ENCODE assay signal across 9 mouse cellular contexts in genomic region chr17:36161129-36162051, GRCm38 (mm10). TPM values are rescaled to one million over a fixed set of nuclear protein-coding genes. Genes with fewer than 3 reads are reported as not detected.
DNase-seq lines count a peak whose midpoint lies in the region; ATAC-seq and TF ChIP-seq lines count a peak whose summit lies in the region.
"Had no signal": no experiment of that assay in that cellular context is flagged by ENCODE, and none has a peak within 500 bp of the region (broad histone marks: within the 10 kb centered on the region; RNA-seq: fewer than 3 reads in every experiment).

No protein-coding gene starts in this region.

- peaks cover 58% of the 10 kb centered on the region for H3K27me3 ChIP-seq in heart, embryonic 11.5 days (ENCODE audit: control insufficient read depth, insufficient read depth, low read length)
- peaks cover 9% of the 10 kb centered on the region for H3K27me3 ChIP-seq in E14TG2a.4 (ENCODE audit: insufficient read depth, low read length)
- peaks cover 65% of the 10 kb centered on the region for H3K27me3 ChIP-seq in hindbrain, embryonic 16.5 days (replicated peaks; ENCODE audit: control insufficient read depth, insufficient read depth, low read length)
- peaks cover 62% of the 10 kb centered on the region for H3K27me3 ChIP-seq in midbrain, embryonic 11.5 days (ENCODE audit: control insufficient read depth, insufficient read depth, low read length)

- TF ChIP-seq CTCF in E14TG2a.4 (conservative IDR thresholded peaks at IDR 0.05; ENCODE audit: low read length) = no peak

- DNase-seq in heart, adult 18-20 months = no peak
- peak; percentile 92 for DNase-seq in midbrain, embryonic 11.5 days (ENCODE audit: low spot score, missing footprints)
- no peak for DNase-seq in cerebellum, adult 11-12 months
- DNase-seq in frontal cortex, postnatal 25 days (ENCODE audit: low spot score in 2 of 2) = no peak
- DNase-seq in ovary, postnatal 10 days (ENCODE audit: low spot score) = no peak
- DNase-seq: cerebellum, adult 9-11 months had no signal

- H3K9me3 ChIP-seq in heart, embryonic 11.5 days (replicated peaks; ENCODE audit: control insufficient read depth, low read length) = no peaks in the 10 kb centered on the region
- no peaks in the 10 kb centered on the region for H3K9me3 ChIP-seq in E14TG2a.4 (ENCODE audit: low read length)
- H3K9me3 ChIP-seq in hindbrain, embryonic 16.5 days (ENCODE audit: control insufficient read depth, low read length) = no peaks in the 10 kb centered on the region
- no peaks in the 10 kb centered on the region for H3K9me3 ChIP-seq in midbrain, embryonic 11.5 days (ENCODE audit: control insufficient read depth, low read length)

- no peak overlapping the region for H3K9ac ChIP-seq in heart, embryonic 11.5 days (ENCODE audit: low read depth, low read length)
- no peak overlapping the region for H3K9ac ChIP-seq in hindbrain, embryonic 16.5 days (ENCODE audit: low read depth, low read length)
- no peak overlapping the region for H3K9ac ChIP-seq in midbrain, embryonic 11.5 days (ENCODE audit: low read length)

- H3K4me1 ChIP-seq in heart, embryonic 11.5 days (ENCODE audit: control insufficient read depth, insufficient read depth, low read length) = peaks cover 4% of the 10 kb centered on the region; the same call in 1 of the 2 replicates
- no peaks in the 10 kb centered on the region for H3K4me1 ChIP-seq in E14TG2a.4 (replicated peaks; ENCODE audit: low read depth, low read length)
- H3K4me1 ChIP-seq in hindbrain, embryonic 16.5 days (ENCODE audit: control insufficient read depth, insufficient read depth, low read depth, low read length) = peaks cover 3% of the 10 kb centered on the region; the same call in 1 of the 2 replicates
- H3K4me1 ChIP-seq in midbrain, embryonic 11.5 days (ENCODE audit: control insufficient read depth, insufficient read depth, low read length) = no peaks in the 10 kb centered on the region

- H3K4me3 ChIP-seq in heart, embryonic 11.5 days (ENCODE audit: low read depth, low read length) = peak overlapping the region; percentile 26
- H3K4me3 ChIP-seq in E14TG2a.4 (replicated peaks; ENCODE audit: low read length) = peak overlapping the region; percentile 55
- peak overlapping the region; percentile 15; the same call in 1 of the 2 replicates for H3K4me3 ChIP-seq in hindbrain, embryonic 16.5 days (ENCODE audit: low read length)
- H3K4me3 ChIP-seq in midbrain, embryonic 11.5 days (ENCODE audit: low read depth, low read length) = no peak overlapping the region

- ATAC-seq in heart, embryonic 11.5 days (replicated peaks; ENCODE audit: insufficient number of reproducible peaks, low FRiP score, low TSS enrichment) = no peak
- ATAC-seq in hindbrain, embryonic 16.5 days = no peak
- ATAC-seq in midbrain, embryonic 11.5 days (ENCODE audit: low FRiP score) = 0 out of 2 replicates have a peak, but pooled peaks have one; percentile 19

- H3K27ac ChIP-seq in heart, embryonic 11.5 days (ENCODE audit: low read depth, low read length) = no peak overlapping the region
- H3K27ac ChIP-seq in hindbrain, embryonic 16.5 days (ENCODE audit: low read depth, low read length) = no peak overlapping the region
- no peak overlapping the region for H3K27ac ChIP-seq in midbrain, embryonic 11.5 days (ENCODE audit: low read depth, low read length)

- 2% methylated on average over 54 of the region's 56 CpGs for WGBS in heart, embryonic 11.5 days (ENCODE audit: insufficient replicate concordance)
- WGBS in hindbrain, embryonic 16.5 days = 3% methylated on average over 54 of the region's 56 CpGs
- 3% methylated on average over 55 of the region's 56 CpGs for WGBS in midbrain, embryonic 11.5 days

- H3K36me3 ChIP-seq in heart, embryonic 11.5 days (ENCODE audit: control insufficient read depth, insufficient read depth, low read length) = no peaks in the 10 kb centered on the region
- H3K36me3 ChIP-seq in E14TG2a.4 (ENCODE audit: insufficient read depth, low read length) = no peaks in the 10 kb centered on the region
- H3K36me3 ChIP-seq in hindbrain, embryonic 16.5 days (ENCODE audit: control insufficient read depth, insufficient read depth, low read length) = no peaks in the 10 kb centered on the region
- no peaks in the 10 kb centered on the region for H3K36me3 ChIP-seq in midbrain, embryonic 11.5 days (ENCODE audit: control insufficient read depth, insufficient read depth, low read length)

- peak overlapping the region; percentile 47 for H3K4me2 ChIP-seq in heart, embryonic 11.5 days
- peak overlapping the region; percentile 29 for H3K4me2 ChIP-seq in hindbrain, embryonic 16.5 days (ENCODE audit: low read length)
- no peak overlapping the region for H3K4me2 ChIP-seq in midbrain, embryonic 11.5 days

RNA-seq across cellular contexts. Expression of gene Gm8909, which starts 6.9 kb away (rescaled TPM):
- not detected in 2 replicates for polyA plus RNA-seq in heart, embryonic 11.5 days (2014; fragmentation: Nextera tagmentation; extraction: Ambion mirVana)
- not detected for total RNA-seq in heart, adult 18-20 months (2021)
- not detected in 2 replicates for polyA plus RNA-seq in hindbrain, embryonic 16.5 days (2015; fragmentation: Nextera tagmentation; extraction: Ambion mirVana)
- polyA plus RNA-seq in midbrain, embryonic 11.5 days (2014; fragmentation: Nextera tagmentation; extraction: Ambion mirVana) = 0.16 TPM in 1 of 2 replicates, not detected in the other

RNA-seq across cellular contexts. Expression of gene H2-T3, which starts 28.7 kb away (rescaled TPM):
- not detected in 2 replicates for polyA plus RNA-seq in heart, embryonic 11.5 days (2014; fragmentation: Nextera tagmentation; extraction: Ambion mirVana)
- total RNA-seq in heart, adult 18-20 months (2021) = not detected
- polyA plus RNA-seq in hindbrain, embryonic 16.5 days (2015; fragmentation: Nextera tagmentation; extraction: Ambion mirVana) = not detected in 2 replicates
- not detected in 2 replicates for polyA plus RNA-seq in midbrain, embryonic 11.5 days (2014; fragmentation: Nextera tagmentation; extraction: Ambion mirVana)

RNA-seq across cellular contexts. Expression of gene Gm7030, which starts 32.2 kb away (rescaled TPM):
- polyA plus RNA-seq in heart, embryonic 11.5 days (2014; fragmentation: Nextera tagmentation; extraction: Ambion mirVana) = not detected in 2 replicates
- total RNA-seq in heart, adult 18-20 months (2021) = under 1 TPM in 1 of 2 experiments, not detected in 1; 0.55 TPM
- not detected in 2 replicates for polyA plus RNA-seq in hindbrain, embryonic 16.5 days (2015; fragmentation: Nextera tagmentation; extraction: Ambion mirVana)
- not detected in 2 replicates for polyA plus RNA-seq in midbrain, embryonic 11.5 days (2014; fragmentation: Nextera tagmentation; extraction: Ambion mirVana)

RNA-seq across cellular contexts. Expression of gene Gm19684, which starts 39.9 kb away (rescaled TPM):
- polyA plus RNA-seq in heart, embryonic 11.5 days (2014; fragmentation: Nextera tagmentation; extraction: Ambion mirVana) = not detected in 2 replicates
- under 1 TPM; 0.27 to 0.28 TPM for total RNA-seq in heart, adult 18-20 months (2021)
- not detected in 2 replicates for polyA plus RNA-seq in hindbrain, embryonic 16.5 days (2015; fragmentation: Nextera tagmentation; extraction: Ambion mirVana)
- polyA plus RNA-seq in midbrain, embryonic 11.5 days (2014; fragmentation: Nextera tagmentation; extraction: Ambion mirVana) = not detected in 2 replicates
